Mouse (Mus musculus): ENCODE data around the gene Eif4e3.

- TF ChIP-seq CTCF (IDR thresholded peaks at IDR 0.05; ENCODE audit: insufficient read depth, low read length), result no peak
- TF ChIP-seq POLR2A (IDR thresholded peaks at IDR 0.05; ENCODE audit: borderline replicate concordance, extremely low read depth, low read depth, low read length), result no peak
Observed at GRCm38 (mm10) chr6:99671768-99672167, 5.2 kb upstream of the Eif4e3 start.
